In the genomic region with DNA sequence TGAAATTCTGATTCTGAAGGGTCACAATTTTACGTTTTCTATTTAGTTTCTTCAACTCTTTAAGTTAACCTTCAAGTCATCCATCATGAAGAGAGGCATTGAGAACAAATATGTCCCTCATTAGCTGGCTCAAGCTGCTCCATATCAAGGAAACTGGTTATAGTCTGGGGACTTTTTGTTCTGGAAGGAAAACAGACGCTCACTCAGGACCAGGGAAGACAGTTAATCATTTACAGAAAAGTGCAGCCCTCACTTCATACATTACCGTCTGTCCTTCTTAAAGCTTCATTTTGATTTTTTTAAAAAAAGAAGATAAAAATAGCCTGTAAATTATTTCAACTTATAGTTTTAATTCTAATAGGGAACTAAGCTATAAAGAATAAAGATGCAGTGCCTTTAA, we compare ENCODE assay signal across 18 mouse cellular contexts. TPM values are rescaled to one million over a fixed set of nuclear protein-coding genes. Genes with fewer than 3 reads are reported as not detected.
"Had no signal": no experiment of that assay in that cellular context is flagged by ENCODE, and none has a peak within 500 bp of the region (broad histone marks: within the 10 kb centered on the region; RNA-seq: fewer than 3 reads in every experiment).

No protein-coding gene starts in this region.

- H3K4me1 ChIP-seq: hindbrain, embryonic 15.5 days; limb, embryonic 13.5 days; liver, embryonic 12.5 days; lung, embryonic 15.5 days had no signal

- DNase-seq: kidney, adult 8-10 months; kidney, postnatal 36 days; left cerebral cortex, postnatal 4 days; lung, postnatal 14 days; midbrain, embryonic 14.5 days; thymus, postnatal 14 days had no signal

- H3K4me3 ChIP-seq: hindbrain, embryonic 15.5 days; layer of hippocampus, adult 2 months; limb, embryonic 13.5 days; liver, embryonic 12.5 days; lung, embryonic 15.5 days; myocyte had no signal

- H3K9ac ChIP-seq: hindbrain, embryonic 15.5 days; limb, embryonic 13.5 days; liver, embryonic 12.5 days; lung, embryonic 15.5 days had no signal

- H3K27me3 ChIP-seq: hindbrain, embryonic 15.5 days; limb, embryonic 13.5 days; liver, embryonic 12.5 days; lung, embryonic 15.5 days had no signal

- H3K27ac ChIP-seq: hindbrain, embryonic 15.5 days; layer of hippocampus, adult 2 months; limb, embryonic 13.5 days; liver, embryonic 12.5 days; lung, embryonic 15.5 days had no signal

- H3K9me3 ChIP-seq: hindbrain, embryonic 15.5 days; limb, embryonic 13.5 days; liver, embryonic 12.5 days; lung, embryonic 15.5 days had no signal

- H3K36me3 ChIP-seq: hindbrain, embryonic 15.5 days; limb, embryonic 13.5 days; liver, embryonic 12.5 days; lung, embryonic 15.5 days had no signal

- H3K4me2 ChIP-seq: hindbrain, embryonic 15.5 days; limb, embryonic 13.5 days; liver, embryonic 12.5 days; lung, embryonic 15.5 days had no signal

- ATAC-seq: liver, embryonic 12.5 days had no signal

RNA-seq across cellular contexts. Expression of a gene that starts 43.3 kb away (rescaled TPM):
- total RNA-seq: layer of hippocampus, adult 2 months; layer of hippocampus, postnatal 10 days; left cerebral cortex, adult 18-20 months; left cerebral cortex, postnatal 10 days; left cerebral cortex, postnatal 4 days; megakaryocyte-erythroid progenitor cell, adult 5-6 weeks; neutrophil, adult 5-6 weeks had no signal
- polyA plus RNA-seq: hindbrain, embryonic 15.5 days; limb, embryonic 13.5 days; liver, embryonic 16.5 days; lung, embryonic 15.5 days; midbrain, embryonic 14.5 days; myocyte had no signal
